Mouse (Mus musculus) heart, postnatal 0 days (tissue): ENCODE measurements around the gene Grin2a.

ENCODE experiments used
- CTCF ChIP-seq: IDR thresholded peaks from 2 replicates; pipeline ENCODE4 v1.5.1; 2016; ENCODE audit warnings: antibody characterized with exemption, control low read depth, low read depth
- EP300 ChIP-seq: IDR thresholded peaks from 2 replicates; pipeline ENCODE4 v1.6.1; 2016; ENCODE audit warnings: antibody characterized with exemption, low read depth

- TF ChIP-seq CTCF (no peak), EP300 (no peak)
Observed at GRCm38 (mm10) chr16:9738679-9739078, 256.7 kb downstream of the Grin2a start.
